Mouse (Mus musculus): ENCODE measurements around the gene Mrpl43.

DNA sequence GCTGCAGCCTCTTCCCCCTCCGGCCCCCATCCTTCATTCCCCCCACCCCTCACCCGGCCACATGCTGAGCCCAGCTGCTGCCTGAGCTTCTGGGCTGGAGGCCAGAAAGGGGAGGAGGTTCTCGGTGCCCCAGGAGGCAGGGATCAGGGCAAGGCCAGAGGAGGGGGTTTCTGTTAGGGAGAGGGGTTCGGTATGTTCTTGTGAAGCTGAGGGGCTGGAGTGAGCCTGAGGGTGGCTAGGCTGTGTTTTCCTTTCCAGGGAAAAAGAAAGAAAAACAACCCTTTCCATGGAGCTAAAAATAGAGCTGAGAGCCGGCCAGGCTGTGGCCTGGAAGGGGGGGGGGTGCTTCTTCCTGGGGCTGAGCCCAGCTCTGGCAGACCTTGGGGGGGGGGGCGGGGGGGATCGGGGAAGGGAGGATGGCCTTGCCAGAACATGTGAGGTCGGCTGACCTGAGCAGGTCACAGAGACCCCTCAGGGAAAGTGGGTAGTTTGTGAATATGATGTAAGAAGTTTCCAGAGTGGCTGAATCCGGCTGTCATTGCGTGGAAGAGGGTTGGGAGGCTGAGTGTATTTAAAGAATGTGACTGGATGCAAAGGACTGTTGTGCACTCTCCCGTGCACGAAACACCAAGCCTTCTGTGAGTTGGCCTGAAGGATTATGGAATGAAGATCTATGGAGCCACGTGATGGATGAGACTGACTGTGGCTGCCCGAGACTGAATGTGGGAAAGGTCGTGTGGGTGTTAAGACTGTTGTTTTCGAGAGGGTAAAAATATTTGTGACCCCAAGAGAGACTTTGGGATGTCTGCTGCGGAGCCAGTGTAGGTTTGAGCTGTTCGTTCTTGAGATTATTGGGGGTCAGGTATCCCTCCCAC, 10.3 kb upstream of the Mrpl43 start:
- no peak for TF ChIP-seq ZNF384 (IDR thresholded peaks at IDR 0.05; ENCODE audit: low read depth, low read length)
- no peak for TF ChIP-seq MAFK (IDR thresholded peaks at IDR 0.05; ENCODE audit: insufficient read depth, low read depth, low read length)
